Comparison of ENCODE assay signal across 26 mouse cellular contexts in genomic region chr17:78999189-78999588, GRCm38 (mm10). TPM values are rescaled to one million over a fixed set of nuclear protein-coding genes. Genes with fewer than 3 reads are reported as not detected.
DNase-seq lines count a peak whose midpoint lies in the region; ATAC-seq lines count a peak whose summit lies in the region.
"Had no signal": no experiment of that assay in that cellular context is flagged by ENCODE, and none has a peak within 500 bp of the region (broad histone marks: within the 10 kb centered on the region; RNA-seq: fewer than 3 reads in every experiment).

No protein-coding gene starts in this region.

- no peak overlapping the region for H3K27ac ChIP-seq in limb, embryonic 10.5 days
- H3K27ac ChIP-seq in liver, embryonic 12.5 days, result no peak overlapping the region
- no peak overlapping the region for H3K27ac ChIP-seq in midbrain, embryonic 11.5 days (ENCODE audit: low read depth, low read length)
- H3K27ac ChIP-seq in forebrain, embryonic 10.5 days, result no peak overlapping the region
- H3K27ac ChIP-seq: embryonic facial prominence, embryonic 13.5 days; embryonic facial prominence, embryonic 15.5 days; forebrain, embryonic 13.5 days; forebrain, embryonic 15.5 days had no signal

- H3K4me3 ChIP-seq in limb, embryonic 10.5 days, result no peak overlapping the region
- no peak overlapping the region for H3K4me3 ChIP-seq in liver, embryonic 12.5 days
- no peak overlapping the region for H3K4me3 ChIP-seq in midbrain, embryonic 11.5 days (ENCODE audit: low read depth, low read length)
- H3K4me3 ChIP-seq in forebrain, embryonic 10.5 days, result no peak overlapping the region
- H3K4me3 ChIP-seq: embryonic facial prominence, embryonic 13.5 days; embryonic facial prominence, embryonic 15.5 days; erythroblast, embryonic 14.5 days; forebrain, embryonic 13.5 days; forebrain, embryonic 15.5 days had no signal

- no peaks in the 10 kb centered on the region for H3K36me3 ChIP-seq in limb, embryonic 10.5 days
- no peaks in the 10 kb centered on the region for H3K36me3 ChIP-seq in liver, embryonic 12.5 days
- H3K36me3 ChIP-seq in midbrain, embryonic 11.5 days (ENCODE audit: control insufficient read depth, insufficient read depth, low read length), result no peaks in the 10 kb centered on the region
- H3K36me3 ChIP-seq in forebrain, embryonic 10.5 days (replicated peaks), result no peaks in the 10 kb centered on the region
- H3K36me3 ChIP-seq: embryonic facial prominence, embryonic 13.5 days; embryonic facial prominence, embryonic 15.5 days; forebrain, embryonic 15.5 days; G1E had no signal

- 94% methylated on average over 3 of the region's 3 CpGs for WGBS in limb, embryonic 10.5 days
- 77% methylated on average over 3 of the region's 3 CpGs for WGBS in liver, embryonic 12.5 days (ENCODE audit: insufficient replicate concordance)
- WGBS in midbrain, embryonic 11.5 days, result 95% methylated on average over 3 of the region's 3 CpGs
- 97% methylated on average over 3 of the region's 3 CpGs for WGBS in forebrain, embryonic 10.5 days

- no peaks in the 10 kb centered on the region for H3K4me1 ChIP-seq in limb, embryonic 10.5 days
- peaks cover 14% of the 10 kb centered on the region for H3K4me1 ChIP-seq in liver, embryonic 12.5 days
- H3K4me1 ChIP-seq in midbrain, embryonic 11.5 days (ENCODE audit: control insufficient read depth, insufficient read depth, low read length), result no peaks in the 10 kb centered on the region
- no peaks in the 10 kb centered on the region for H3K4me1 ChIP-seq in forebrain, embryonic 10.5 days
- H3K4me1 ChIP-seq: embryonic facial prominence, embryonic 15.5 days had no signal

- H3K4me2 ChIP-seq in liver, embryonic 12.5 days, result no peak overlapping the region
- H3K4me2 ChIP-seq in midbrain, embryonic 11.5 days, result no peak overlapping the region
- H3K4me2 ChIP-seq: embryonic facial prominence, embryonic 13.5 days; embryonic facial prominence, embryonic 15.5 days; forebrain, embryonic 13.5 days; forebrain, embryonic 15.5 days had no signal

- H3K9me3 ChIP-seq in limb, embryonic 10.5 days (replicated peaks), result no peaks in the 10 kb centered on the region
- no peaks in the 10 kb centered on the region for H3K9me3 ChIP-seq in liver, embryonic 12.5 days (replicated peaks)
- H3K9me3 ChIP-seq in midbrain, embryonic 11.5 days (ENCODE audit: control insufficient read depth, low read length), result no peaks in the 10 kb centered on the region
- H3K9me3 ChIP-seq in forebrain, embryonic 10.5 days, result no peaks in the 10 kb centered on the region
- H3K9me3 ChIP-seq: embryonic facial prominence, embryonic 13.5 days; embryonic facial prominence, embryonic 15.5 days; forebrain, embryonic 13.5 days; forebrain, embryonic 15.5 days; G1E had no signal

- DNase-seq in A20 (ENCODE audit: low read depth, low spot score), result peak; percentile 59
- DNase-seq in limb, embryonic 10.5 days (ENCODE audit: low spot score), result no peak
- DNase-seq in midbrain, embryonic 11.5 days (ENCODE audit: low spot score, missing footprints), result no peak
- no peak for DNase-seq in forebrain, embryonic 10.5 days (ENCODE audit: extremely low spot score, low spot score)
- DNase-seq: adrenal gland, adult 2 months; adrenal gland, postnatal 10 days; adrenal gland, postnatal 25 days; cerebellum, adult 11 months; cerebellum, adult 18-20 months; cerebellum, adult 8-10 months; cerebellum, adult 9-11 months; cerebellum, postnatal 14 days; cerebellum, postnatal 36 days; embryo, embryonic 11 days; forebrain, postnatal 0 days had no signal

- H3K27me3 ChIP-seq in limb, embryonic 10.5 days (ENCODE audit: low read depth, poor library complexity, severe bottlenecking), result no peaks in the 10 kb centered on the region
- H3K27me3 ChIP-seq in liver, embryonic 12.5 days (replicated peaks), result no peaks in the 10 kb centered on the region
- no peaks in the 10 kb centered on the region for H3K27me3 ChIP-seq in midbrain, embryonic 11.5 days (ENCODE audit: control insufficient read depth, insufficient read depth, low read length)
- no peaks in the 10 kb centered on the region for H3K27me3 ChIP-seq in forebrain, embryonic 10.5 days (ENCODE audit: poor library complexity, severe bottlenecking)
- H3K27me3 ChIP-seq: CH12.LX; embryonic facial prominence, embryonic 13.5 days; embryonic facial prominence, embryonic 15.5 days; forebrain, embryonic 13.5 days; forebrain, embryonic 15.5 days had no signal

- H3K9ac ChIP-seq in liver, embryonic 12.5 days, result no peak overlapping the region
- H3K9ac ChIP-seq in midbrain, embryonic 11.5 days (ENCODE audit: low read length), result no peak overlapping the region
- H3K9ac ChIP-seq: embryonic facial prominence, embryonic 13.5 days; embryonic facial prominence, embryonic 15.5 days; forebrain, embryonic 13.5 days; forebrain, embryonic 15.5 days; forebrain, postnatal 0 days had no signal

- ATAC-seq in granulocyte monocyte progenitor cell, adult 5-6 weeks (replicated peaks; ENCODE audit: poor library complexity, severe bottlenecking), result peak; percentile 71
- 0 out of 2 replicates have a peak, but pooled peaks have one; percentile 22 for ATAC-seq in megakaryocyte progenitor cell, adult 5-6 weeks (replicated peaks; ENCODE audit: poor library complexity)
- ATAC-seq in neutrophil, adult 5-6 weeks (ENCODE audit: extremely low read depth, insufficient number of reproducible peaks, low FRiP score, poor library complexity, severe bottlenecking), result peak; percentile 23; the same call in 1 of the 2 replicates
- ATAC-seq in liver, embryonic 12.5 days, result no peak
- ATAC-seq in midbrain, embryonic 11.5 days (ENCODE audit: low FRiP score), result no peak
- ATAC-seq: forebrain, embryonic 13.5 days; forebrain, embryonic 15.5 days; forebrain, postnatal 0 days had no signal

RNA-seq across cellular contexts. Expression of gene Prkd3, which starts 21.4 kb away (rescaled TPM):
- 44.2 and 52.7 TPM in 2 replicates for total RNA-seq in granulocyte monocyte progenitor cell, adult 5-6 weeks (2014; fragmentation: Nextera tagmentation)
- 49.8 and 51.1 TPM in 2 replicates for total RNA-seq in granulocyte monocyte progenitor cell, adult 5-6 weeks (2017)
- total RNA-seq in megakaryocyte progenitor cell, adult 5-6 weeks (2015), result 38.1 and 42.1 TPM in 2 replicates
- 40.9 and 42.0 TPM in 2 replicates for total RNA-seq in megakaryocyte progenitor cell, adult 5-6 weeks (2017)
- total RNA-seq in neutrophil, adult 5-6 weeks (2017), result 46.9 and 51.2 TPM in 2 replicates
- polyA plus RNA-seq in limb, embryonic 10.5 days (2016; fragmentation: Nextera tagmentation; extraction: Ambion mirVana), result 42.6 and 51.8 TPM in 2 replicates
- 12.9 and 13.3 TPM in 2 replicates for polyA plus RNA-seq in liver, embryonic 12.5 days (2016; fragmentation: Nextera tagmentation; extraction: Ambion mirVana)
- 48.0 and 48.5 TPM in 2 replicates for polyA plus RNA-seq in midbrain, embryonic 11.5 days (2014; fragmentation: Nextera tagmentation; extraction: Ambion mirVana)
- 47.8 and 50.5 TPM in 2 replicates for polyA plus RNA-seq in forebrain, embryonic 10.5 days (2016; fragmentation: Nextera tagmentation; extraction: Ambion mirVana)
- total RNA-seq: CH12.LX had no signal
- polyA plus RNA-seq: G1E had no signal

RNA-seq across cellular contexts. Expression of gene Qpct, which starts 52.5 kb away (rescaled TPM):
- total RNA-seq in granulocyte monocyte progenitor cell, adult 5-6 weeks (2014; fragmentation: Nextera tagmentation), result 1.1 and 4.3 TPM in 2 replicates
- total RNA-seq in granulocyte monocyte progenitor cell, adult 5-6 weeks (2017), result 0.21 and 1.6 TPM in 2 replicates
- 0.47 and 4.9 TPM in 2 replicates for total RNA-seq in megakaryocyte progenitor cell, adult 5-6 weeks (2015)
- total RNA-seq in megakaryocyte progenitor cell, adult 5-6 weeks (2017), result 1.2 and 1.6 TPM in 2 replicates
- 0.74 and 1.9 TPM in 2 replicates for total RNA-seq in neutrophil, adult 5-6 weeks (2017)
- polyA plus RNA-seq in limb, embryonic 10.5 days (2016; fragmentation: Nextera tagmentation; extraction: Ambion mirVana), result 0.99 and 1.3 TPM in 2 replicates
- polyA plus RNA-seq in liver, embryonic 12.5 days (2016; fragmentation: Nextera tagmentation; extraction: Ambion mirVana), result 10.0 and 11.7 TPM in 2 replicates
- polyA plus RNA-seq in midbrain, embryonic 11.5 days (2014; fragmentation: Nextera tagmentation; extraction: Ambion mirVana), result 8.5 and 10.5 TPM in 2 replicates
- polyA plus RNA-seq in forebrain, embryonic 10.5 days (2016; fragmentation: Nextera tagmentation; extraction: Ambion mirVana), result 3.7 and 4.1 TPM in 2 replicates
- total RNA-seq: CH12.LX had no signal
- polyA plus RNA-seq: erythroblast, embryonic 14.5 days; G1E had no signal

Comparison
In these comparisons a context has a peak if more than half of its experiments do, and no peak if none do; other contexts are left out.
1. ATAC-seq: peak in granulocyte monocyte progenitor cell, adult 5-6 weeks (single experiment), megakaryocyte progenitor cell, adult 5-6 weeks (single experiment) and neutrophil, adult 5-6 weeks (single experiment); none in liver, embryonic 12.5 days (single experiment) and midbrain, embryonic 11.5 days (single experiment).